Mouse (Mus musculus) stomach, embryonic 15.5 days (tissue): ENCODE measurements around the gene Gc. TPM values are rescaled to one million over a fixed set of nuclear protein-coding genes. Genes with fewer than 3 reads are reported as not detected.

Experiments used
- ATAC-seq: fragments of 200-750 bp; cut with Nextera tagmentation; 2 replicates; pipeline ENCODE4 v1.8.0; 2017; ENCODE audit warnings: low read depth, moderate number of reproducible peaks, moderate TSS enrichment; ENCODE audit not compliant: insufficient read depth, low FRiP score
- H3K27ac ChIP-seq: fragments of 300-500 bp; sonication (generic); 2 replicates; pipeline ENCODE4 v1.5.1; 2015; ENCODE audit warnings: mild to moderate bottlenecking, inconsistent platforms
- H3K27me3 ChIP-seq: fragments of 300-500 bp; sonication (generic); replicated peaks from 2 replicates; pipeline ENCODE4 v1.6.1; 2015; ENCODE audit warnings: inconsistent platforms
- H3K36me3 ChIP-seq: fragments of 300-500 bp; sonication (generic); 2 replicates; pipeline ENCODE4 v1.6.1; 2015; ENCODE audit warnings: inconsistent platforms
- H3K4me1 ChIP-seq: fragments of 300-500 bp; sonication (generic); 2 replicates; pipeline ENCODE4 v1.6.1; 2015; ENCODE audit warnings: inconsistent platforms
- H3K4me2 ChIP-seq: fragments of 300-500 bp; sonication (generic); 2 replicates; pipeline ENCODE4 v1.6.1; 2015; ENCODE audit warnings: mild to moderate bottlenecking, inconsistent platforms
- H3K4me3 ChIP-seq: fragments of 300-500 bp; sonication (generic); replicated peaks from 2 replicates; pipeline ENCODE4 v1.5.1; 2015; ENCODE audit warnings: inconsistent platforms
- H3K9ac ChIP-seq: fragments of 300-500 bp; sonication (generic); 2 replicates; pipeline ENCODE4 v1.6.1; 2015; ENCODE audit warnings: inconsistent platforms
- H3K9me3 ChIP-seq: fragments of 300-500 bp; sonication (generic); 2 replicates; pipeline ENCODE4 v1.6.1; 2016; ENCODE audit warnings: inconsistent platforms
- WGBS: fragments of 180-500 bp; shearing (Covaris S2); methylation state at CpG from one replicate; pipeline ENCODE4 v1.1.7; 2015; 5-methylcytosine and 5-hydroxymethylcytosine counted together
- polyA plus RNA-seq: library from polyadenylated mRNA; unstranded; fragments of >200 nt; fragmentation: Nextera tagmentation; extraction: Ambion mirVana; gene quantifications from 2 replicates; pipeline ENCODE4 v1.2.1, GENCODE M21; 2015

The Gc gene
- polyA plus RNA-seq, 1 experiment from 2014 or later, result 80.6 TPM

DNA sequence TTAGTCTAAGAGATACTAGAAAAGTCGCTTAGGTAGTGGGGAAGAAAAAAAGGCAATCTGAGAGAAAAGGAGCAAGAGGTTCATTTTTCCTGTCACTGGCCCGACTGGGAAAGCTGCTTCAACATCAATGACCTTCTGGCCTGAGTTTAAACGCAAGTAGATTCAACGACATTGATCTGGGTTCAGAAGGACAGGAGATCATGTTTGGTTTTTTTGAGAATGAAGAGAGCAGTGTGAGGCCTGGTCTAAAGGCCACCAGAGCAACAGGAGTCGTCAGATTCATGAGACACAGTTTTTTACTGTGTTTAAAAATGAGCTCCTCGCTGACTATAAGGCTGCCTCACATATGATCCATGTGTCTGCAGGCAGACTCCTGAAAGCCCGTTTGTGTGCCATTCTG is 9.7 kb downstream of the Gc start:
- no peak overlapping the region for H3K4me3 ChIP-seq
- WGBS, result 39% methylated on average over 7 of the region's 7 CpGs

GRCm38 (mm10) chr5:89444360-89444759 is 13.3 kb downstream of the Gc start:
- H3K4me2 ChIP-seq, result no peak overlapping the region
- H3K9me3 ChIP-seq, result no peaks in the 10 kb centered on the region
- WGBS, result 87% methylated on average over 4 of the region's 4 CpGs
- no peak overlapping the region for H3K9ac ChIP-seq
- H3K36me3 ChIP-seq, result no peaks in the 10 kb centered on the region
- no peak overlapping the region for H3K4me3 ChIP-seq
- H3K27ac ChIP-seq, result no peak overlapping the region
- no peaks in the 10 kb centered on the region for H3K4me1 ChIP-seq
- no peak for ATAC-seq
- no peaks in the 10 kb centered on the region for H3K27me3 ChIP-seq

More for the DNA sequence above, 9.7 kb downstream of the Gc start:
- H3K27me3 ChIP-seq, result no peaks in the 10 kb centered on the region
- no peaks in the 10 kb centered on the region for H3K9me3 ChIP-seq
- ATAC-seq, result no peak
- H3K4me1 ChIP-seq, result no peaks in the 10 kb centered on the region
- no peak overlapping the region for H3K4me2 ChIP-seq
- no peak overlapping the region for H3K27ac ChIP-seq
- no peak overlapping the region for H3K9ac ChIP-seq
- H3K36me3 ChIP-seq, result no peaks in the 10 kb centered on the region

- Histone ChIP-seq H3K27me3 (no peaks in the 10 kb centered on the region), H3K9me3 (no peaks in the 10 kb centered on the region), H3K4me1 (no peaks in the 10 kb centered on the region), H3K27ac (no peak overlapping the region), H3K4me3 (no peak overlapping the region), H3K9ac (no peak overlapping the region), H3K4me2 (no peak overlapping the region), H3K36me3 (no peaks in the 10 kb centered on the region)
- no peak for ATAC-seq
- 56% methylated on average over 1 of the region's 1 CpGs for WGBS
Measured at GRCm38 (mm10) chr5:89411536-89411935, 46.2 kb downstream of the Gc start.

DNA sequence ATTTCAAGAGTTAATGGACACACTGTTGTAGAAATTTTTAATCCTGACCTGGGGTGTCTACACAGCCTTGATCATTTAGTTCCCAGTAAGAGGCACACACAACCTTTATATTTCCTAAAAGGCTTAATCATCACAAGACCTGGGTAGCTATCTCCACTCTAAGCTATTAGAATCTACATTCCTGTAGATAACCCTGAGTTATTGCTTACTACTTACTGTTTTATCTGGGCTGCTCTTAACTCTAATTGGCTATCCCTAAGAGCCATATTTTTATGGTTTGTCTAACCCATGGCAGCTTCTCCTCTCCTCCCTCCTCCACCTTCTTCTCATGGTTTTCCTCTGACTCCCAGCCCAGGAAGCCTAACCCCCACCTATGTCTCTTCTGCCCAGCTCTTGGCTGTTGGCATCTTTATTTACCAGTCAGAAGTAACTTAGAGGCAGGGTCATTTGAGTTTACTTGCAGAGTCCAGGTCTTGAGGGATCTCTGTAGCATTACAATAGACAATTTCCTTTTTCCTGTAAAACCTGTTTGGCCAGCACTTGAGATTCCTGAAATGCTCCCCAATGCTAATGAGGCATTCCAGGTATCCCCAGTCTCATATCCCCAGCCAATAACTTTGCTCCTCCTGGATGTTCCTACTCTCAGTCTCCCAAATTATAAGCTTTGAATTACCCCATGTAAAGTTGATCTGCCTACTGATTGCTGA is 50.2 kb downstream of the Gc start:
- ATAC-seq, result no peak
- H3K27me3 ChIP-seq, result no peaks in the 10 kb centered on the region
- no peak overlapping the region for H3K27ac ChIP-seq
- H3K4me3 ChIP-seq, result no peak overlapping the region
- no peaks in the 10 kb centered on the region for H3K9me3 ChIP-seq
- H3K4me1 ChIP-seq, result no peaks in the 10 kb centered on the region
- H3K9ac ChIP-seq, result no peak overlapping the region
- no peaks in the 10 kb centered on the region for H3K36me3 ChIP-seq
- no peak overlapping the region for H3K4me2 ChIP-seq

DNA sequence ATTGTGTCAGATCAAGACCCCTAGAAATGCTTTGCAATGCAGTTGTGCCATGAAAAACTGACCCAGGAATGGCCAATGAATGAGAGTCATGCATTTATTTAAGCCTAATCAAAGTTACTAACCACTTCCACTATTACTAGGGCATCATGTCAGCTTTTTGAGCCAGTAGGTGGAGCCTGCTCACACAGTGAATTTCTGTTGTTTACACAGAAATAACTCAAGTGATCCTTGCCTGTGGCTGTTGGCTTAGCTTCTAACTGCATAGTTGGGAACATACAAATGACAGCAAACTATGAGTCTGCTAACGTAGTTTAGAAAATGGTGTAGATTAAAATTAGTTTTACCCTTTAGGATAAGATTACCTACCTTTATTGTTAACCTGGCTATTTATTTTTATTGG is 52.6 kb downstream of the Gc start:
- no peak overlapping the region for H3K27ac ChIP-seq
- 42% methylated on average over 1 of the region's 1 CpGs for WGBS
- no peak overlapping the region for H3K4me3 ChIP-seq
- no peaks in the 10 kb centered on the region for H3K9me3 ChIP-seq
- H3K27me3 ChIP-seq, result no peaks in the 10 kb centered on the region
- ATAC-seq, result no peak
- H3K4me2 ChIP-seq, result no peak overlapping the region
- no peaks in the 10 kb centered on the region for H3K4me1 ChIP-seq
- no peaks in the 10 kb centered on the region for H3K36me3 ChIP-seq
- H3K9ac ChIP-seq, result no peak overlapping the region

GRCm38 (mm10) chr5:89390405-89390804 is 67.3 kb downstream of the Gc start:
- H3K4me1 ChIP-seq, result no peaks in the 10 kb centered on the region
- H3K9me3 ChIP-seq, result no peaks in the 10 kb centered on the region
- no peak overlapping the region for H3K27ac ChIP-seq
- no peak overlapping the region for H3K4me2 ChIP-seq
- no peaks in the 10 kb centered on the region for H3K27me3 ChIP-seq
- no peaks in the 10 kb centered on the region for H3K36me3 ChIP-seq
- no peak overlapping the region for H3K4me3 ChIP-seq
- WGBS, result 37% methylated on average over 1 of the region's 1 CpGs
- no peak for ATAC-seq
- no peak overlapping the region for H3K9ac ChIP-seq

- WGBS, result 17% methylated on average over 5 of the region's 5 CpGs
- H3K4me1 ChIP-seq, result no peaks in the 10 kb centered on the region
- ATAC-seq, result no peak
- H3K36me3 ChIP-seq, result no peaks in the 10 kb centered on the region
- no peak overlapping the region for H3K4me2 ChIP-seq
- no peak overlapping the region for H3K27ac ChIP-seq
- no peak overlapping the region for H3K4me3 ChIP-seq
- H3K9me3 ChIP-seq, result no peaks in the 10 kb centered on the region
- H3K27me3 ChIP-seq, result no peaks in the 10 kb centered on the region
- H3K9ac ChIP-seq, result no peak overlapping the region
Measured at GRCm38 (mm10) chr5:89384204-89384603, 73.5 kb downstream of the Gc start.

DNA sequence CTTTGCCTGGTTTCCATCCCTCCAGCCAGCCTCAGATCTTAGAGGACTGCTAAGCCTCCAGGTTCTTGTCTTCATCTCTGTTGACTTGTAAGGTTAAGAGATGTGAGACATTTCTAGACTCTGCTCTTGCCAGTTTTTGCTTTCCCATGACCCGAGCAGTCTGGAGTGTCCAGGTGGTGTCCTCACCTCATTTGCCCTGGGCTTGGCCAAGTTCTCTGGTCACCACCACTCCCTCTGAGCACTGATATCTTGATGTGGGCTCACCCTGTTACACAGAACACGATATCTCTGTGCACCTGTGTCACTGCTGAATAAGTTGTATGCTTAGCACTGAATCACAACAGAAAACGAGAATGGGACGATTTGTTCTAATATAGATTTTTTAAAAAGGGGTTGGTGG is 76.4 kb downstream of the Gc start:
- Histone ChIP-seq H3K4me1 (no peaks in the 10 kb centered on the region), H3K36me3 (no peaks in the 10 kb centered on the region), H3K27me3 (no peaks in the 10 kb centered on the region), H3K9me3 (no peaks in the 10 kb centered on the region), H3K4me3 (no peak overlapping the region), H3K4me2 (no peak overlapping the region), H3K27ac (no peak overlapping the region), H3K9ac (no peak overlapping the region)
- no peak for ATAC-seq
- WGBS, result 72% methylated on average over 4 of the region's 4 CpGs

- no peak overlapping the region for H3K27ac ChIP-seq
- ATAC-seq, result no peak
Measured at GRCm38 (mm10) chr5:89370140-89370539, 87.6 kb downstream of the Gc start.

GRCm38 (mm10) chr5:89368045-89368743 is 89.5 kb downstream of the Gc start:
- Histone ChIP-seq H3K4me3 (no peak overlapping the region), H3K9me3 (no peaks in the 10 kb centered on the region), H3K4me2 (no peak overlapping the region), H3K27me3 (no peaks in the 10 kb centered on the region), H3K4me1 (no peaks in the 10 kb centered on the region), H3K9ac (no peak overlapping the region), H3K36me3 (no peaks in the 10 kb centered on the region), H3K27ac (no peak overlapping the region)
- 64% methylated on average over 4 of the region's 4 CpGs for WGBS
- no peak for ATAC-seq

More at GRCm38 (mm10) chr5:89370140-89370539, 87.6 kb downstream of the Gc start:
- no peak overlapping the region for H3K4me2 ChIP-seq
- no peak overlapping the region for H3K9ac ChIP-seq
- H3K4me3 ChIP-seq, result no peak overlapping the region
- H3K36me3 ChIP-seq, result no peaks in the 10 kb centered on the region
- no peaks in the 10 kb centered on the region for H3K4me1 ChIP-seq
- 13% methylated on average over 1 of the region's 1 CpGs for WGBS
- H3K27me3 ChIP-seq, result no peaks in the 10 kb centered on the region
- H3K9me3 ChIP-seq, result no peaks in the 10 kb centered on the region
